Mouse (Mus musculus): Measurements from ENCODE around the gene Olfr127.
"Not testable (repeated sequence)": the region's sequence is repeated elsewhere in the genome, so short reads cannot be mapped to it uniquely, and the experiment has no call there.

The Olfr127 gene

DNA sequence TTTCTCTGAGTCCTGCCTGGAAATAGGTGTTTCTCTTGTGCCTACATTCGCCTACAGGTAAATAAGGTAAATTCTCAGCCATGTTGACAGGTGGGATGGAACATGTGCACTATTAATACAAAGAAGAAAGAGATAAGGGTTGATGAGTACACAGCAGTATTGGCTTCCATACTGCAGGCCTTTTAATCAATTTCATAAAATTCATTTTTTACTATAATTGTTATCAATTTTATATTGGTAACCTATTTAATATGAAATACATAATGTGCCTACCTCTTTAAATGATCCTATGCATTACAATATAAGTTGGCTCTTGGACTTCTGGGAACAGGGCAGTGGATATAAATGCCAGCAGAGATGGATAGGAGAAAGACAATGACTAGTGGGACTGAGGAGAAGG, at the start of gene Olfr127:
TSS of gene Olfr127 (plus strand) at position 301 of the 400 bp plus-strand sequence.
- no peak for DNase-seq (ENCODE audit: inconsistent age in 2 of 2, low spot score in 1 of 2)

DNA sequence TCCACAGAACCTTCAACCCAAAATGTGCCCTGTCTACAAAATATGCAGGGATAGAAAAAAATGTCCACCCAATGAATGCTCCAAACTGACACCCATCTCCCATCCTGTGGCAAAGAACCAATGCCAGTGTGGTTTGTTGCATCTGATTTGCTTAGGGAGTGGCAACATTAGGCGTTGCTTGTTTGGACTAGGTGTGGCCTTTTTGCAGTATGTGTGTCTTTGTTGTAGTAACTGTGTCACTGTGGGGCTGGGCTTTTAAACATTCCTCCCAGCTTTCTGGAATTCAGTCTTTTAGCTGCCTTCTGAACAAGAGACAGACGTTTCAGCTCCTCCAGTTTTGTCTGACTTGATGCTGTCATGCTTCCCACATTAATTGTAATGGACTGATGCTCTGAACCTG, 36.3 kb upstream of the Olfr127 start:
- DNase-seq (ENCODE audit: inconsistent age in 2 of 2, low spot score in 1 of 2), result no peak

DNA sequence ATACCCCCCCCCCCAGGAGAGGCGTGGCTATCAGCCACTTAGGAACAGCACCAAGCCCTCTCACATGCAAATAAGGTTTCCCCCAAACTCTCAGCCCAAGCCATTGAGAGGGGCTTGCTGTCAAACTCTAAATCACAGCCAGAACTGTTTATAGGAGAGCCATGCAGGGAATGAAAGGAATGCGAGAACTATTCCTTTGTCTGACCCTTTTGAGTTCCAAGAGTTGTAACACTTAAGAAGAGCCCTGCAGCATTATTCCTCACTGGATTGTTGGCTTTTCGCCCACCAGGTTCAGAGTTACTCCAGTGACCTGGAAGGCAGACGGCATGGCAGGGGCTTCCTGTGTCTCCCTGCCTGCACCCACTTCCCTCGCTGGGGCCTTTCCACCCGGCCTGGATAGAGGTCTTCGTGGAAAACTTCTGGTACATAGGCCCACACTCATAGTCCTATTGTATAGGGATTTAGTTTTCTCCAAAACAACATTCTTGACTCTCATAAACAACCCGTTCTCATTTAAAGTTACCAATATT, 30.5 kb upstream of the Olfr127 start:
- DNase-seq (ENCODE audit: inconsistent age in 2 of 2, low spot score in 1 of 2), result no peak

DNA sequence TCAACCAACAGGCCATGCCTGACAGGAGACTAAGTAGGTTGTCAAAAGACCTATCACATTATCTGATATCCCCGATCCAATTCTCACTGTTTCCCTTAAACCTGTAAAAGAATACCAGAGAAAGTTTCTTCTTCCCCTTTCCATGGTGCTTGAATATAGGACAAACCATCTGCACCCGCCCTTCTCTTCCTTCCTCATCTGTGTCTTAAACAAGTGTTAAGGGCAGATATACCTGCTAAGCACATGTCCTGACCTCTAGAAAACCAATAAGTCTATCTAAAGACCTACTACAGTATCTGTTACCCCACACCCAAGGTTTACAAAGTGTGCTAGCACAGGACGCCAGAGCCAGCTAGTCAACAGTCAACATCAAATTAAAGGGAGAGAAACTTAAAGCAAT, 26.4 kb upstream of the Olfr127 start:
- DNase-seq (ENCODE audit: inconsistent age in 2 of 2, low spot score in 1 of 2), result no peak

DNA sequence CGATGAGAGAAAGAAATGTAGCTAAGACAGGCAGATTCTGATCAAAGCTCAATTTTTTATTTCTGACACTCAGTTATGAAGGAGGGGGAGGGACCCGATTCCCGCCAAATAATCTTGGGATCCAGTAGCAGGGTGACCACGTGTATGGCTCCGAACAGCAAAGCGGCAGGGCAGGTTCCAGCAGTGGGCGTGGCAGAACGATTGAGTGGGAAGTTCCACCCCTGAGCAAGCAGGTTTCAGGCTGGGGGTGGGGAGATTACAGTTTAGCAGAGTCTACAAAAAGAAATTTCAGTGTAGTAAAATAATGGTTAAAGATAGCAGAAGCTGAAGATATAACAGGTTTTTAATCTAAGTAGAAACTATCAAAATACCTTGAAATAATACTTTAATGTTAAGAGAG, 6.6 kb downstream of the Olfr127 start:
- DNase-seq (ENCODE audit: inconsistent age in 2 of 2, low spot score in 1 of 2), result not testable (repeated sequence)

DNA sequence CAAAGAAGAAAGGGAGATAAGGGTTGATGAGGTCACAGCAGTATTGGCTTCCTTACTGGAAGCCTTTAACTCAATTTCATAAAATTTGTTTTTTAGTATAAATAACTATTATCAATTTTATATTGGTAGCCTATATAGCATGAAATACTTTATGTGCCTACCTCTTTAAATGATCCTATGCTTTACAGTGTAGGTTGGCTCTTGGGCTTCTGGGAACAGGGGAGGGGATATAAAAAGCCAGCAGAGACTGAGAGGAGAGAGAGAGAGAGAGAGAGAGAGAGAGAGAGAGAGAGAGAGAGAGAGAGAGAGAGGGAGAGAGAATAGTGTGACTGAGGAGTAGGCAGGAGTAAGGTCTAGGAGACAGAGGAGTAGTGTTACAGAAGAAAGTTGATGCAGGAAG, 20.0 kb downstream of the Olfr127 start, which contains the start of gene Olfr128:
TSS of gene Olfr128 (plus strand) at position 301 of the 400 bp plus-strand sequence.
- DNase-seq (ENCODE audit: inconsistent age in 2 of 2, low spot score in 1 of 2), result no peak

DNA sequence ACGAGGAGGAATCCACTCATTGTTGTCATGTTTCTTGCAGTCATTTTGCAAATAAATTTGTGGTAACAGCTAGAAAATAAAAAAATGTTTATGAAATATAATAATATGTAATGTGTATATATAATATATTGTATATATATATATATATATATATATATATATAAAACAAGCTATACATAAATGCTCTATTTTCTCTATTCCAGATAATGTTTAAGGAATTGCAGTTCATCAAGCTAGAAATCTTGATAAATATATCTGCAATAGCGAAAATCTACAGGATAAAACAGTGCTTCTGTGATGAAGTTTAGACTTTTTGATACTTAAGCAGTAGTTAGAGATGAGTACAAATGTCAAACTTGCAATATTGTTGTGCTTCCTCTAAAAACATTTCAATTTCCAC, 52.7 kb downstream of the Olfr127 start, which contains the start of gene Olfr761:
TSS of gene Olfr761 (minus strand) at position 101 of the 400 bp plus-strand sequence.
- no peak for DNase-seq (ENCODE audit: inconsistent age in 2 of 2, low spot score in 1 of 2)
